Mouse (Mus musculus): ENCODE results near the gene BC025920.

The BC025920 gene

DNA sequence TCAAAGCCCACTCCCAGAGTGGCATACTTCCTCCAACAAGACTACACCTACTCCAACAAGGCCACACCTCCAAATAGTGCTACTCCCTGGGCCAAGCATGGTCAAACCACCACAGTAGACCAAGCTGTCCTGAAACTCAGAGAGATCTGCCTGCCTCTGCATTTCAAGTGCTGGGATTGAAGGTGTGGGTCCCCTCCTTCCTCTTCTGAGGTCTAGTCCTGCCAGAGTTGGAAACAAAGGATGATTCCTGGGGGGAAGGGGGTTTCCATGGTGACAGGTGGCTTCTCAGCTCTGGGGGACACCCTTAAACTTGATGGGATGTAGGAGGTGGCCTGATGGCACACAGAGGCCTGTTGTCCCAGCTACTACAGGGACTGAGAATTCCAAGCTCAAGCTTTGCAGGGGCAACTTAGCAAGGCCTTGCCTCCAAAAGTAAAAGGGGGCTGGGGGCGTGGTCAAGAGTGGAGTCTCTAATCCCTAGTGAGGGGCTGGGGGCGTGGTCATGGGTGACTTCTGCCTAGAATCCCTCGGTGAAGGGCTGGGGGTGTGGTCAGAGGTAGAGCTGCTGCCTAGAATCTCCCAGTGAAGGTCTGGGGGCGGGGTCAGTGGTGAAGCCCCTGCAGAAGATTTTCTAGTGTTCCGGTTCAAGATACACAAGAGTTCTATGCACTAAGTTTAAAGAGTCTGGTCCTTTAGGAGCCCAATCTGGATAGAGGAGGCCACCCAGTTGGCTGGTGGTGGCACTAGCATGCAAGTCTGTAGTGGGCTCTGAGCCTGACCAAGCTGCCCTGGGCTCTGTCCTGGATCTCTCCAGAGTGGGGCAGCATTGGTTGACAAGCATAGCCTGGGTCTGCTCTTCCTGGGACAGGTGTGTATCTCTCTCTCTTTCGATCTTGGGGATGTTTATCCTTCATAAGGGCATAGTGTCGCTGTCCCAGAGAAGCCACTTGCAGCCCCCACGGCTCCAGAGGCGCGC, 31.7 kb upstream of the BC025920 start, which contains the start of gene Tle2:
Tle2 (plus strand) TSS at position 481 of the 976 bp plus-strand sequence.
- no peak for DNase-seq (ENCODE audit: low spot score in 2 of 2)

DNA sequence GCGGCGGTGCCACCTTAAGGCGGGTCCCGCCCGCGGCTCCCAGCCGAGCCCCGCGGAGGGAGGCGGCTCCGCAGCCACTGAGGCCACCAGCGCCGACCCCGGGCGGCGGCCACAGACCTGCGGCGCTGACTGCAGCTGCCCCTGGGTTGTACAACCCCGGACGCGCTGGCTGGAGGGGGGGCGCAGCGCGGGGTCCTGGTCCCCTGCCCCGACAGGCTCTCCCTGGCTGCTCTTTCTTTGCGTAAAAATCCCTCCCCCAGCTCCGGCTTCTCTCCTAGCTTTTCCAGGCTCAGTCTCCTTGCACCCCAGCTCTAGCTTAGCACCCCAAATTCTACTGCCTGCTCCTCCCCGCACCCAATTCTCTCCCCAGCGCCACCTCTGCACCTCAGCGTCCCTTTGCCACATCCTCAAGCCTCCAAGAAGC, 30.9 kb upstream of the BC025920 start:
- peak in 1 of 2 experiments; percentile 49 for DNase-seq (ENCODE audit: low spot score in 2 of 2)

DNA sequence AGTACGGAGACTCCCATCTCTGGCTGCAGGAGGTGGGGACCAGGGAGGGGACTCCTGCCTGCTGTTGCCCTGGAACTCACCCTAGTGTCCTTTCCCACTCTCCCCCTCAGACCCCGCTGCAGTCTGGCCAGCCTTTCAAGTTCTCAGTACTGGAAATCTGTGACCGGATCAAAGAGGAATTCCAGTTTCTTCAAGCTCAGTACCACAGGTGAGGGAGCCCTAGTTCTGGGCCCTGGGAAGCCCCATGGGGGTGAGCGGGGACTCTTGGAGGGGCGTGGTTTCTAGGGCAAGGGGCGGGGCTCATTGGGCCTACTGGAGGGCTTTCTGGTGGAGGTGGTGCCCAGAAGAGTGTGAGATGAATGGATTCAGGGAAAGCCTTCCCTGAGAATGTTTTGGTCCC, 30.4 kb upstream of the BC025920 start:
- no peak for DNase-seq (ENCODE audit: low spot score in 2 of 2)

DNA sequence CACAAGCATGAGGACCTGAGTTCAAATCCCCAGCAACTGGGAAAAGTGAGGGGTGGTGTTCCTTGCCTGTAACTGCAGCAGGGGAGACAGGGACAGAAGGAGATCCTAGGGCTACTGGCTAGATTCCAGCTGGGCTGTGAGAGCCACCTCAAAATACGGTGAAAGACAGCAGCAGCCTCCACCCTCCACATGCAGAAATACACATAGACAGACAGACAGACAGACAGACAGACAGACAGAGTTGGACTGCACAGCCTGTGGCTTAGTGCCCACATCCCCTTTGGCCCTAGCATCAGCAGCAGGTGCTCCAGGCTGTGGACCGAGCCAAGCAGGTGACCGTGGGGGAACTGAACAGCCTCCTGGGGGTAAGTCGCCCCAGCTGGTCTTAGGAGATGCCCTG, 26.1 kb upstream of the BC025920 start:
- no peak for DNase-seq (ENCODE audit: low spot score in 2 of 2)

DNA sequence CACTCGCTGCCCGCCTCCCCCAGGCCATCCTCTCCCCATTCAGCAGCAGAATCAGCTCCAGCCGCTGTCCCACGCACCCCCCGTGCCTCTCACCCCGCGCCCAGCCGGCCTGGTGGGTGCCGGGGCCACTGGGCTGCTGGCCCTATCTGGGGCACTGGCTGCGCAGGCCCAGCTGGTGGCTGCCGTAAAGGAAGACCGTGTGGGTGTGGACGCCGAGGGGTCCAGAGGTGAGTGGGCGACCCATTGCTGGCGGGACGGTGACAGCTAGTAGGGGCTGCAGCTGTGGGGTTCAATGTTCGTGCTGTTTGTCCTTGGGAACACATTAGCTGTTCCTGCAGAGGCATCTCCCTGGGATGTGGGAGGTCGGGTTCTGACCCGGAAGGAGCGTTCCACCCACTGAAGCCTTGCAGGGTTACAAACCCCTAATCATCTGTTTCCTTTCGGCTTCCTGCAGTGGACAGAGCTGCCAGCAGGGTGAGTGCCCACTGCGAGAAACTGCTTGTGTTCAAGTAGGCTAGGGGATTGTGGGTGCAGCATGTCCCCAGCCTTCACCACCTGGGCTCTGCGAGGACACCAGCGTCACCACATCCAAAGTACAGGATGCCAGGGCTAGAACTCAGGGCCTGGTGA, 25.5 kb upstream of the BC025920 start:
- DNase-seq (ENCODE audit: low spot score in 2 of 2) = no peak

DNA sequence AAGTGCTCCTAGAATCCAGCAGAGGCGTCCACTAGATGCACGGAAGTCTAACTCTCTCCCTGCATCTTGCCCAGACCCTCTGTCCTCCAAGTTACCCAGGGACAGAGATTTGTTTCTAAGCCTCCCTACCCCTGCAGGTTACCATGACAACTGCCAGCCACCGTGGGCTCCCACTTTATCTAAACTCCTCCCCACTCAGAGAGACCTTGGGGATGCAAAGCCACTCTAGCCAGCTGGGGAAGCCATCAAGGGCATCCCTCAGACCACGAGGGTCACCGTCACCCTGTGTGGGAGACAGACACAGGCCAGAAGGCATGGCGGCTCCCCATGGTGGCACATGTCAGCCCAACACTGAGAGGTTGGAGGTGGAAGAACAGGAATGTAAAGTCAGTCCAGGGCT, 22.7 kb upstream of the BC025920 start:
- DNase-seq (ENCODE audit: low spot score in 2 of 2) = no peak

DNA sequence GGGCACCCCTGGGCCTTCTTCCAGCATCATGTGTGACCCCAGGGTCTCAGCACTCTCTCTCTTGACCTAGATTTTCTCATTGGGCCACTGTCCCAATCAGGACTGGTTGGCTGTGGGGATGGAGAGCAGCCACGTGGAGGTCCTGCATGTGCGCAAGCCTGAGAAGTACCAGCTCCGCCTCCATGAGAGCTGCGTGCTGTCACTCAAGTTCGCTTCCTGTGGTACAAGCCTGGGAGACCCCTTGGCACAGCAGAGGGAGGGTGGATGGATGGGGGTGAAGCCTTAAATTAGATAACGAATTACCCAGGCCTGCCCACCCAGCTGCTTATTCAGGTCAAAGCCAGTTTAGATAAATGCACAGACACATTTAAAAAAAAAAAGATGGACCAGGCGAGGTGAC, 17.3 kb upstream of the BC025920 start:
- no peak for DNase-seq (ENCODE audit: low spot score in 2 of 2)

DNA sequence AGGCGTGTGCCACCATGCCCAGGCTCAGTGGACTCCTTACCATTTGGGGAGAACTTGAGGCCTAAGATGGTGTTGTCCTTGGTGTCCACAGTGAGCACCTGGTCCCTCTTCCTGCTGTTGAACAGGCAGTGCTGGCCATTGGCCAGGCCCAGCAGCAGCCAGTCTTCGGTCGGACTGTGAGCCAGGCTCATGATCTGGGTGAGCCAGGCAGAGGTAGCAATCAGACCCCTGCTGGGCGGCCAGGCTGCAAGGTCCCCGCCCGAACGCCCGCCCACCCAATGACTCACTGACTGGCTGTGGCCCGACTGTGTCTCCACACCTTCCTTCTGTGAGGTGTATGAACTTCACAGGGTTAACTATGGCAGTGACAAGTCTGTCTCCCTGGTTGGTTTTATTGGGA, 14.2 kb upstream of the BC025920 start:
- no peak for DNase-seq (ENCODE audit: low spot score in 2 of 2)

DNA sequence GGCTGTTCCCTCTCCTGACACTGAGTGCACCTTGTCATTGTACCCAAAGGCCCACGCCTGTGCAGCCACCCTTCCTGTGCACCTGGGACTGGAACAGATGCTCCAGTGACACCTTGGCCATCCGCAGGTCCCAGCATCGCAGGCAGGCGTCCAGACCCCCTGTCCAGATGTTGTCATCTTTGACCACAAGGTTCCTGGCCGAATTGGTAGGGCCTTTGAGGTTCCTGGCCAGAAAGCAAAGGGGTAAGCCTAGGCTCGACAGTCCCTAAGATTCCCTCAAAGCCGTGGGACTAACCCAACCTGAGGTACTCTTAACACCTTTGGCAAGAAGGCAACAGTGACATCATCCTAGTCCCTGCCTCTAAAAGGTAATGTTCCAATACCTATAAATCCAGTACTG, 13.4 kb upstream of the BC025920 start:
- DNase-seq (ENCODE audit: low spot score in 2 of 2) = no peak

DNA sequence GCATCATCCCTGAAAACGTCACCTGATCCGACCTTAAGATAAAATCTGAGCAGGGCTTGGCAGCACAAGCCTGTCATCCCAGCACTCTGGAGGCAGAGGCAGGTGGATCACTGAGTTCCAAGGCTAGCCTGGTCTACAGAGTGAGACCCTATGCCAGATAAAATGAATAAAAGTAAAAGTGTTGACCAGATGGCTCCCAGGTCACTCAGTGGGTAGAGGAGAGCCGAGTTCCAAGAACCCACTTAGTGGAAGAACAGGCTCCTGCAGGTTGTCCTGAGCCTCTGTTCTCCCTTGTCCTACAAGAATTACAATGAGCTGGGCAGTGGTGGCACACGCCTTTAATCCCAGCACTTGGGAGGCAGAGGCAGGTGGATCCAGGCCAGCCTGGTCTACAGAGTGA, 12.8 kb upstream of the BC025920 start:
- no peak for DNase-seq (ENCODE audit: low spot score in 2 of 2)

DNA sequence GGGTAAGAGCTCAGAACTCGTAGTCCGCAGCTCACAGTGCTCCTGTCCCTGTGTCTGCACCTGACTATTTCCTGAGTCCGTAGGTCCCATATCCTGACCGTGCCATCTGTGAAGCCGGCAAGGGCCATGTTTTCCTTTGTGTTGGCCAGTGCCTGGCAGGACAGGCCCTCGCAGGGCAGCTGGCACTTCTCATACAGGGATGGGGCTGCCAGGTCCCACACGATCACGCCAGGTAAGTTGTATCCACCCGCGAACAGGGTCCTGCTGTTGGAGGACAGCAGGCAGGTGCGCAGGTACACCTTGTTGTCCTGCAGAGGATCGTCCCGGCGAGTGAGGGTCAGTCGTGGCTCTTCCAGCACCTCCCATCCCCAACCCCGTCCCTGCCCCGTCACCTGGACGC, 12.1 kb upstream of the BC025920 start:
- DNase-seq (ENCODE audit: low spot score in 2 of 2) = no peak

DNA sequence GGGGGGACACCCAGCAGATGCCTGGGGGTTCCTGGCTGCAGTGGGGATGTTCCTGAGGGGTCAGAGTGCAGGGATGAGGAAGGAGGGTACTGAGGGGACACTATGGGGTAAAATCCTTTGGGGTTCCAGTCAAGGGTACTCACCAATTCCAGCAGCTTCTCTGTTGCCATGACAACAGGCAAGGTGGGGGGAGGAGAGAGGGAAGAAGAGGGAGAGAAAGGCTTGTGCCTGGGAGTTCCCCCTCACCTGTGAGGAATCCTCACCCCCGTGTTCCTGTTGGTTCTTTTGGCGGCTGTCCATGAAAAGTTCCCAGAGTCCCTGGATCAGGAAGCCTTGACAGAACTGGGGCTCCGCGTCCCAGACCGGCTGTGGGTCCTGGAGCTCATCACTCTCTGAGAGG, 10.5 kb upstream of the BC025920 start:
- no peak for DNase-seq (ENCODE audit: low spot score in 2 of 2)

DNA sequence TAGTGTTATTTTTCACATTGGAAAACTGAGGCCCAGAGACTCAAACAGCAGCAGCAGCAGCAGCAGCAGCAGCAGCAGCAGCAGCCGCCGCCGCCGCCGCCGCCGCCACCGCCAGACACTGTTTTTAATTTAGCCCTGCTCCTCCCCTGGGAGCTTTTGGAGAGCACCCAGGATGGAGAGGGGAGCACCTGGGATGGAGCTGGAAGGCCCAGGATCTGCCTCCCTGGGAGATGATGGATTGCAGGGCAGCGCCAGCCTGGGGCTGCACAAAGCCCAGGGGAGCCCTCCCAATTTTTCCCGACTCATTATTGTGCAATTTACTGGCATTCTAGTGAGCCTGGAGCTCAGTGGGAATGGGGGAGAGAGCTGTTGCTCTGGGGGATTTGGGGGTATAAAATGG, 9.5 kb upstream of the BC025920 start:
- DNase-seq (ENCODE audit: low spot score in 2 of 2) = no peak

DNA sequence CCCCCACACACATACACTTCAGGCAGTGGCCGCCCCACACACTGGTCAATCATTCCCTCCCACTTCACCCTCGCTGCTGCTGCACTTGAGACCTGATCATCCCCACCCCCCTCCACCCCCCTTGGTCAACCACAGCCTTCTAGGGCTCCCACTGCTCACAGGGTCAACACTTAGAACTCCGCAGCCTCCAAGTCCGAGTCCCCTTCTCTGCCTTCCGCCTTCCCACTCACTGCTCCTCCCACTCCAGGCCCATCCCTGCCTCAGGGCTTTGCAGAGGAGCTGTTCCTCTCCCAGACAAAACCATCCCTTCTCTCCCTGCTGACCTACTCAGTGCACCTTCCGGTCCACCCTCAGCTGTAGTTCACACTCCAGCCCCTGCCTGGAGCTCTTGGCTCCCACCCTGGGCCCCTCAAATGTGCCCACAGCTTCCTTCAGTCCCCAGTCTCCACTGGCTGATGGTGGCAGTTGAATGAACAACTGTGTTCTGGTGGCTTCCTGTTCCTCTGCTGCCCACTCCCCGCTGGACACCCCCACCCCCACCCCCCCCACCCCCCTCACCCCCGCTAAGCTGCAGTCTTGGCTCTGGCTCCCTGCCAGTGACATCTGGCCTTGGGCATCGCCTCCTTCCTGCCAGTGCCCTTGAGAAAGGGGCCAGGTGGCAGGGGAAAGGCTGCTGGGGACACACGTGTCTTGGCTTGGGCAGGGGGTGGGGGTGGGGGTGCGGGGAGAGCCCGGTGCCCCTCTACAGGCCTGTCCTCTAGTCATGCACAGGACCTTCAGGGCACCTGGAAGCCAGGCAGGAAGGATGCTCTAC, 8.7 kb upstream of the BC025920 start:
- peak; percentile 44 for DNase-seq (ENCODE audit: low spot score in 2 of 2)

DNA sequence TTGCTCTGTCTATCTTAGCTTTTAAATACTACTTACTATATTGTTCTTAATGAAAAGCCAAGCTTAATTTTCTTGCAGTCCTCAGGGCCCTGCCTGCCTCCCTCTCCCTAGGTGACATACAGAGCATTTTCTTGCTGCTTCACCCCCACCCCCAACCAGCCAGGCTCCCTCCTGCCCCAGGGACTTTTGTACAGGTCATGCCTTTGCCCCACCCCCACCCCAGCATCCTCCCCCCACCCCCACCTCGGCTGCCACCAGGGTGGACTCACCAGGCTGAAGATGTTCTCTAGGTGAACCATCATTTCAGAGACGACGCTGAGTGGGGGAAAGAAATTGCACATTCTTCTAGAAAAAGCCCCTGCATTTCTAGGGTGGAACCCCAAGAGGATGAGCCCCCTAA, 7.7 kb upstream of the BC025920 start:
- no peak for DNase-seq (ENCODE audit: low spot score in 2 of 2)

DNA sequence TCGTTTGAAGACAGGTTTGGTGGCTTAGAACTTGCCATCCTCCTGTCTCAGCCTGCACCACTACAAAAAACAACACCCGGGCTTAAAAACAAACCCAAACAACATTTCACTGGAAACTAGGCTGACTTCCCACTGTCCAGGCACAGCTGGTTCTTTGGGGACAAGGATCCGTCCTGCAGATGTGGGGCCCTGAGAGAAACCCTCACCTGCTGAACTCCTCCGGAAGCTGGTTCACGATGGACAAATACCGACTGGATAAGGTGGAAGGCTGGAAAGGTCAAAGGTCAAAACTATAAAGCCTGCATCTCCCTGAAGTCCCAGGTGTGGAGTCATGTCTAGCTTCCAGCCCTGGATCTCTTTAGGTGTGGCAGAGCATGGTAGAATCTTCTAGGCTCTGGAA, 7.2 kb upstream of the BC025920 start:
- DNase-seq (ENCODE audit: low spot score in 2 of 2) = no peak

DNA sequence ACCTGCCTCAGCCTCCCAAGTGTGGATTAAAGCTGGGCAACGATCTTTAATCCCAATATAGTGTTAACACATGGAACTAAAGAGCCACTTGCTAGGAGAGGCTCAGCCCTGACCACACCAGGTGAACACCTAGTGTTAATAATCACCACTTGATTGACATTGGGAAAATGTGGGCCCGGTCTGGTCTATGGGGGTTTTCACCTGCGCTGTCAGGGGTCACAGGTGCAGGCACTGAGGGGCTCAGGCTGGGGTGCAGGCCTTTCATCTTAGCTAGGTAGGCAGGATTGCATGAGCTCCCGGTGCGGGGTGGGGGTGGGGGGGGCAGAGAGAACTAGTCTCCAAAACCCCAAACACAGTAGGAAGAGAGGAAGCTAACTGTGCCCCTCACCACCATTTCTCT, 6.4 kb upstream of the BC025920 start:
- DNase-seq (ENCODE audit: low spot score in 2 of 2) = no peak

DNA sequence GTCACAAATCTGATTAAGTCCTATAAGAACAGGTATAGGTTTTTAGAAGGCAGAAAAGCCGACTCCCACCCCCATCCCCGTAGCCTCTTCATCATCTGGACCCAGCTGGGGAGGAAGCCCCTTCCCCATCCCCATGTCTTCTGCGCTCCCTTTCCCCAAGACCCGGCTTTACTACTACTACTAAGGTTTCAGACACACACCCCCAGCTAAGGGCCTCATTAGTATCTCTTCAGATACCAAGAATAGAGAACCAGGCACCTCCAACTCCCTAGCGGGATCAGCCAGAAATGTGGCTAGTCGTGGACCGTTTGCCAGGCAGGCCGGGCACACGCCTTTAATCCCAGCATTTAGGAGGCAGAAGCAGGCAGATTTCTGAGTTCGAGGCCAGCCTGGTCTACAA, 6.0 kb upstream of the BC025920 start:
- no peak for DNase-seq (ENCODE audit: low spot score in 2 of 2)

DNA sequence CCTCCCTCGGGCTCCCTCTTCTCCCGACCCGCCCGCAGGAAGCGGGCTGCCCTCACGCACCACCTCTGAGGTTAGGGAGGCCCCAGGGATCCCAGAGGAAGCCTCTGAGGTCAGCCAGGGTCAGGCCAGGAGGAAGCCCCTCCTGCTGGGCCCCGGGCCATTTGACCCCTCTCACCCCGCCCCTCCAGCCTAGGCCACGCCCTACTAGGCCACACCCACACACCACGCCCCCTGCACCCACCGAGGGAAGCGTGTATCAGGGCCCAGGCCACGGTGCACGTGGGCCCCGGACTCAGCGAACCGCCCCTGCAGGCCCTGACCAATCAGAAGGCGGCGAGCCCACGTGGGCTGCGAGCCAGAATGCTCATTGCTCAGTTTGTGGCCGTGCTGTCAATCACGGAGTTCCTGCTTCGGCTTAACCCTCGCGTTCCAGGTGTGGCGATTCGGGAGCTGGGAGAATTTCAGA, 5.3 kb upstream of the BC025920 start, which contains the start of gene Tle6:
Tle6 (minus strand) TSS at position 336 of the 466 bp plus-strand sequence.
- DNase-seq (ENCODE audit: low spot score in 2 of 2) = peak; percentile 89 to 95

DNA sequence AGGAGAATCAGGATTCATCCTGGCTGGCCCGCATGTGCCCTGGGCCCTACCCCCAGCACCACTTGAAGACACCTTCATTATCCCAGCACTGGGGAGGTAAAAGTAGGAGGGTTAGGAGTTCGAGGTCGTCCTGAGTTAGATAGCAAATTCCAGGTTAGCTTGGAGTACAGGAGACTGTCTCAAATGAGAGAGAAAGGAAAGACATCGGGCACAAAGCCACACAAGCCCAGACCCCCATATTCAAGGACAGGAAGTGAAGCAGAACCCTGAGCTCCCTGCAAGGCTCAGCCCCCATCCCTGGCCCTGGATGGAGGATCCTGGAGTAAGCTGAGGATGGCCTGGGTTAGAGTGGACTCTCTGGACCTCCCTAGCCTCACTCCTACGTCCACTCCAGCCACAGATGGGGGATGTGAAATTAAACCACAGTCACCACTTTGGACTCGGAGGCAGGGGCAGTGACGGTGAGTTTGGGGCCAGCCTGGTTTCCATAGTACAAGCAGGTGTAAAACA, 4.6 kb upstream of the BC025920 start:
- DNase-seq (ENCODE audit: low spot score in 2 of 2) = no peak

DNA sequence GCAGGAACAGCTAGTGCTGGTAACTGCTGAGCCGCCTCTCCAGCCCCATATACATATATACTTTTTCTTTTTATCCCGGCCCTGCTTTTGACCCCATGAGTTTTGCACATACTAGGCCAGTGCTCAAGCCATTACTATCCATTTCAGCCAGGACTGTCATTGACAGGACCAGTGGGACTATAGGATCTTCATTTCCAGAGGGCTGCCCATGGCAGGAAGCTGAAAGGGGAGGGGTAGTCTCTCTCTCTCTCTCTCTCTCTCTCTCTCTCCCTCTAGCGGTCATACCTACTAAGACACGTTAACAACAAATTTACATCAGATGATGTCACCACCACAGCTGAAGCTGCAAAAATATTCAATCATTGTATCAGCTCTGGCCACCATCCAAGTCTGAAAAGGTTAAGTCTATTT, 3.3 kb upstream of the BC025920 start:
- DNase-seq (ENCODE audit: low spot score in 2 of 2) = no peak
